Mouse (Mus musculus) kidney, adult 2 months (tissue): ENCODE results near the gene Pin4.

Experiments
- CTCF ChIP-seq: fragments of 200-500 bp; conservative IDR thresholded peaks from 2 replicates; pipeline ENCODE4 v1.5.1; 2011; ENCODE audit warnings: low read depth, mild to moderate bottlenecking, control low read depth, low read length, moderate library complexity, mixed read lengths; ENCODE audit not compliant: insufficient read depth, insufficient read length
- POLR2A ChIP-seq: fragments of 200-500 bp; IDR thresholded peaks from one replicate; pipeline ENCODE4 v1.6.1; 2011; ENCODE audit warnings: low read depth, low read length, control low read depth

DNA sequence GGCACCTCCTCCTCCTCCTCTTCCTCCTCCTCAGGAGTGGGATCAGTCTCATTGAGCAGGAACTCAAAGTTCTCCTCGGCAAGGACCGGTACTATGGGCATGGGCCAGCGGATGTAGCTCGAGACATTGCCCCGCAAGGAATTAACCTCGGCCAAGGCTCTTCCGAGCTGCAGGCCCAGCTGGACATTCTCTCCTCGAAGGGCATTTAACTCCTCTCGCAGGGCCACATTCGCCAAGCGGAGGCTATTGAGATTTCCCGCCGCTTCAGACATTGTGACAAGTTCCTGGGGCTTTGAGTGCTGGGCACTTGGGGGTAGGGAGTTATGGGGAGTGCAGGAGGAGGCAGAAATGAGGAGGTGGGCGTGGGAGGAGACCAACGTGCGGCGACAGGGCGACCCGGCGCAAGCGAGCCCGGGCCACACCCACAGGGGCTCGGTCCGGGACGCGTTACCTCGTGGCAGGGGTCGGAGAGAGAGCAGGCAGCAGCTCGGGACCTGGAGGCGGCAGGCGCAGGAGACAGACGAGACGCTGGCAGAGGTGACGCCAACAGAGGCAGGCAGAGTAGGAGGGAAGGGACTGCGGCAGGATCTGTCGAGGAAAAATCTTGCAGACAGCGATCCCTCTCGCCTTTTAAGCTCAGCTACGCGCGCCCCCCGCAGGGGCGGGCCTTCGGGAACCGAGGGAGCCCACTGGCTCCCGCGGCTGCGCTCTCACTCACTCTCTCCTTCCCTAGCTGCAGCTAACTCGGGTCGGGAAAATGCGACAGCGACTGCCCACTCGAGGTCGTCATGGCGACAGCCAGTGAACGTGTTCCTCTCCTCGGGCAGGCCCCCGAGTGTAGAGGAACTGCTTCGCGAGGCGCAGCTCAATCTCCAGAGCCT is 48.4 kb upstream of the Pin4 start, which contains the start of gene Rtl5:
- TF ChIP-seq CTCF, result no peak
- no peak for TF ChIP-seq POLR2A
